Mouse (Mus musculus): ENCODE results near the gene Slc4a3. TPM values are rescaled to one million over a fixed set of nuclear protein-coding genes. Genes with fewer than 3 reads are reported as not detected.
A peak's percentile ranks its signal among the peaks of the same experiment; 100 is the strongest.

The Slc4a3 gene
- polyA plus RNA-seq, 1 experiment from 2014 or later, result 17.7 TPM

DNA sequence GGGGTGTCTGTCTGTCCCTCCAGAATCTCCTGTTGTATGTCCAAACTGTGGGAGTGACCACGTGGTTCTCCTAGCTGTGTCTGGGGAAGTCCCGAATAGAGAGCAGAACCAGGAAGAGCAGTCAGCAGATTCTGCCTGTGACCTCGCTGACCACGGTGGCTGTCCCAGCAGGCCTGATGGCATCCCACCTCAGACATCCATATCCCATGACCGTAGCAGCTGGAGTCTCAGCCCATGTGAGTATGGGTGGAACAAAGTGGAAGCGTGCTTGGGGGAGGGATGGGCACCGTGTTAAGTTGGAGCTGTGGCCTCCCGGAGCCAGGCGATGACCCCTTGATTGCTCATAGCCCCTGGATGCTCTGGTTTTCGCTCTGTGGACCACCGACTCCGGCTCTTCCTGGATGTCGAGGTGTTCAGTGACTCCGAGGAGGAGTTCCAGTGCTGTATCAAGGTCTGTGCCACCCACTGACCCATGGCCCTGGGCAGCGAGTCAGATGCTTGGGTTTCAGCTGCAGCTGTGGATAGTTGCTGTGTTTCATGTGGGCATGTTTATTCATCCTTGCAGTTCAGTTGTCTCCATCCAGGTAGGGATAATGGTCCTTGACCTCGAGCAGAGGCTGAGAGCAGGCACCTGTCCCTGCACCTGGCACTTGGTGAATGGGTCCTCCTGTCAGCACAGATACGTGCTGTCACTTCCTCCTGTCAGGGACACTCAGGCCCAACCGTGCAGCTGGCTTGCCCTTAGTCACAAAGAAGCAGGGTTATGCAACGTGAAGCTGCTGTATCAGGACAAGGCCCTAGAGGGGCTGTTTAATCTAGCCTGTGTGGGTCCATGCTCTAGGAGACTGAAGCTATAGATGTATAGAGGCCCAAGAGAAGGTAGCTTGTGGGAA is 13.5 kb upstream of the Slc4a3 start:
- Histone ChIP-seq H3K4me3 (replicated peaks) (no peak overlapping the region), H3K27ac (no peak overlapping the region)
- WGBS, result 88% methylated on average over 19 of the region's 19 CpGs

DNA sequence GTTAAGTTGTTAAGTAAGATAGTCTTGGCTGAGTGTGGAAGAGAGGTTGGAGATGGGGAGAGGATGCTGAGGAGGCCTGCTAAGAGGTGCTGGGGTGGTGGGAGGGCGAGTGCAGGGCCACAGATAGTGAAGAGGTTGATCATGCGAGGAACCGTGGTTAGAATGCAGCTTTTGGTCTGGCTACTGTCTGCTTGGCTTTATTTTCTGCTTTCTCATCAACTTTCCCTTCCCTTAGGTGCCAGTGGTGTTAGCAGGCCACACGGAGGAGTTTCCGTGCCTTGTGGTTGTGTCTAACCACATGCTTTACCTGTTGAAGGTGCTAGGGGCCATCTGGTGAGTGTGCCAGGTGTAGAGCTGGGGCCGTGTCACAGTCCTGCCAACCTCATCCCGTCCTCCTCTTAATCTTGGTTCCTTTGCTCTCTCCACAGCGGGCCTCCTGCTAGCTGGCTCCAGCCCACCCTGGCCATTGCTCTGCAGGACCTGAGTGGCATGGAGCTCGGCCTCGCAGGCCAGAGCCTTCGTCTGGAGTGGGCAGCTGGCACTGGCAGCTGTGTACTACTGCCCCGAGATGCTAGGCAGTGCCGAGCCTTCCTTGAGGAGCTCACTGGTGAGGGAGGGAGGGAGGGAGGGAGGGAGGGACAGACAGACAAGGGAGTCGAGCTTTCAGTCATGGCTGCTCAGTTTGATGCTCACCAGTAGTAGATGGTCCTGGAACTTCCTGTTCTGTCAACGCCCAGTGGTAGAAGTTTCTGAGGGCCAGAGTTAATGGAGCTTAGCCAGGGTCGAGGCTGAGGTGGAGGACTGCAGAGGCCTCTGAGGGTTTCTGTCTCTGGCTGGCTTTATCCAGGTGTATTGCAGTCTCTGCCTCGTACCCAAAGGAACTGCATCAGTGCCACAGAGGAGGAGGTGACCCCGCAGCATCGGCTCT is 12.5 kb upstream of the Slc4a3 start:
- H3K9me3 ChIP-seq, result no peaks in the 10 kb centered on the region
- no peak overlapping the region for H3K4me3 ChIP-seq (replicated peaks)
- no peak overlapping the region for H3K9ac ChIP-seq
- no peaks in the 10 kb centered on the region for H3K4me1 ChIP-seq
- H3K27ac ChIP-seq, result no peak overlapping the region
- WGBS, result 90% methylated on average over 19 of the region's 19 CpGs
- H3K27me3 ChIP-seq (replicated peaks), result no peaks in the 10 kb centered on the region
- ATAC-seq (ENCODE audit: insufficient read depth, low FRiP score, low read depth), result no peak
- no peak overlapping the region for H3K4me2 ChIP-seq
- H3K36me3 ChIP-seq, result peaks cover 52% of the 10 kb centered on the region; the same call in 1 of the 2 replicates

More for the DNA sequence above, 13.5 kb upstream of the Slc4a3 start:
- Histone ChIP-seq H3K9ac (no peak overlapping the region), H3K27me3 (replicated peaks) (no peaks in the 10 kb centered on the region), H3K4me2 (no peak overlapping the region), H3K9me3 (no peaks in the 10 kb centered on the region), H3K36me3 (peaks cover 59% of the 10 kb centered on the region; the same call in 1 of the 2 replicates), H3K4me1 (no peaks in the 10 kb centered on the region)
- ATAC-seq (ENCODE audit: insufficient read depth, low FRiP score, low read depth), result no peak

DNA sequence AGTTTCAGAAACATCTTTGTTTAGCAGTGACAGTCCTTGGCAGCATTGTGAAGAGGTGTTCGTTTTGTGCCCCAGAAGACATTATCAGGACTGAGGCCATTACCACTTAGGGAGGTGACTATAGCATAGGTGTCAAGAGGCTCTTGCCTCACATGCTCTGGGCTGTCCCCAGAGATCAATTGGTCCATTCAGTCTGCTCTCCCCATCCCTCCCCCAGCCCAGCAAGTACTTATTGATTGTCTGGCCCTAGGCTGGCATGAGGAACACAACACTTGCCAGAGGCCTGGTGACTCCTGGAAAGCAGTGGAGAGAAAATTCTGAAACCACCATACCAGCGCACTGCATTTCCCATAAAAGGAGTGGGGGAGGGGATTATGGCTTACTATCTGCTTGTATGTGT is 8.5 kb upstream of the Slc4a3 start:
- Histone ChIP-seq H3K27ac (no peak overlapping the region), H3K4me2 (no peak overlapping the region), H3K4me3 (replicated peaks) (no peak overlapping the region), H3K27me3 (replicated peaks) (no peaks in the 10 kb centered on the region), H3K9ac (no peak overlapping the region), H3K4me1 (no peaks in the 10 kb centered on the region), H3K9me3 (no peaks in the 10 kb centered on the region), H3K36me3 (peaks cover 26% of the 10 kb centered on the region; the same call in 1 of the 2 replicates)
- 80% methylated on average over 2 of the region's 2 CpGs for WGBS
- no peak for ATAC-seq (ENCODE audit: insufficient read depth, low FRiP score, low read depth)

DNA sequence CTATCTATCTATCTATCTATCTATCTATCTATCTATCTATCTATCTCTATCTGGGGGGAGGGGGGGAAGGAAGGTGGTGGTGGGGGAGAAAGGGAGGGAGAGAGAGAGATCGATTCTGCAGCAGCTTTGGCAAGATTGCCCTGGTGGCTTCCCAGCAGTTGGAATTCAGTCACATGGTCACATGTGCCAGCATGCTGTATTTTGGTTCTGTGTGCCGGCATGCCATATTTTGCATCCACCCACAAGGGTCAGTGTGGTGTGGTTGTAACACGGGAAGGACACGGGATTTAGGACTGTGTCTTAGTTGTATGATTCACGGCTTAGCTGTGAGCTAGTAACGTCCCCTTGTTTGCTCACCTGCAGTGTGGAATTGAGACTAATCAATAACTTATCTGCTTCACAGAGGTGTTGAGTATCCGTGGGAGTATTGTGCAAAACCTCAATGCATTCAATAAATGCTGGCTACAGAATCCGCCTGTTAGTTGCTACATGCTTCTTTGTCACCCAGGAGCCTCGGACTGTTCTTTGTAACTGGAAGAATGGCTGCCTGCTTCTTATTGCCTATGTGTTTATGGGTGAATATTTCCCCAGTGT is 7.4 kb upstream of the Slc4a3 start:
- H3K27ac ChIP-seq, result 0 out of 2 replicates have a peak overlapping the region, but pooled peaks have one; percentile 31
- H3K9me3 ChIP-seq, result no peaks in the 10 kb centered on the region
- H3K27me3 ChIP-seq (replicated peaks), result no peaks in the 10 kb centered on the region
- no peak overlapping the region for H3K9ac ChIP-seq
- no peaks in the 10 kb centered on the region for H3K4me1 ChIP-seq
- ATAC-seq (ENCODE audit: insufficient read depth, low FRiP score, low read depth), result no peak; the same call in 1 of the 2 replicates
- no peak overlapping the region for H3K4me3 ChIP-seq (replicated peaks)
- H3K36me3 ChIP-seq, result peaks cover 20% of the 10 kb centered on the region; the same call in 1 of the 2 replicates
- 58% methylated on average over 9 of the region's 9 CpGs for WGBS
- H3K4me2 ChIP-seq, result no peak overlapping the region

- WGBS, result 87% methylated on average over 7 of the region's 7 CpGs
- Histone ChIP-seq H3K27ac (no peak overlapping the region), H3K9ac (no peak overlapping the region), H3K9me3 (no peaks in the 10 kb centered on the region), H3K4me1 (peaks cover 6% of the 10 kb centered on the region; the same call in 1 of the 2 replicates), H3K27me3 (replicated peaks) (no peaks in the 10 kb centered on the region), H3K4me2 (no peak overlapping the region), H3K36me3 (no peaks in the 10 kb centered on the region), H3K4me3 (replicated peaks) (no peak overlapping the region)
- no peak for ATAC-seq (ENCODE audit: insufficient read depth, low FRiP score, low read depth)
Measured at GRCm38 (mm10) chr1:75541496-75541895, 4.6 kb upstream of the Slc4a3 start.

- 85% methylated on average over 6 of the region's 6 CpGs for WGBS
- no peak overlapping the region for H3K9ac ChIP-seq
- no peaks in the 10 kb centered on the region for H3K27me3 ChIP-seq (replicated peaks)
- ATAC-seq (ENCODE audit: insufficient read depth, low FRiP score, low read depth), result no peak
- no peak overlapping the region for H3K4me3 ChIP-seq (replicated peaks)
- H3K4me2 ChIP-seq, result no peak overlapping the region
- H3K27ac ChIP-seq, result no peak overlapping the region
- H3K36me3 ChIP-seq, result no peaks in the 10 kb centered on the region
- H3K4me1 ChIP-seq, result peaks cover 18% of the 10 kb centered on the region; the same call in 1 of the 2 replicates
- no peaks in the 10 kb centered on the region for H3K9me3 ChIP-seq
Measured at GRCm38 (mm10) chr1:75544351-75544750, 1.7 kb upstream of the Slc4a3 start.

DNA sequence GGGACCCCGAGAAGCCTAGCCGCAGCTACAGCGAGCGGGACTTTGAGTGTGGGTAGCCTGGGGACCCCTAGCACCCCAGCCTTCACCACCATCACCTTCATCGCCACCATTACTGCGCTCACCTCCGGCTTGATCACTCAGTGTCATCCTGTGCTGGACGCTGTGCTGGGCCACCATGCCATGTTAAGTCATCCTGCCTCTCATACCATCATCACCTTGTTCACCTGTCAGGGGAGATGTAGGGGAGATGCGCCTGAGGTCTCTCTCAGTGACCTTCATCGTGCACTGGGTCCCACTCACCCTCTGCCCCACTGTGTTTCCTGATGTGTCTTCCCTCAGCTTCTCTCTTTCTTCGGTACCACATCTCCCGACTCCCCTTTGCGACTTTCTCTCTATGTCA is 1.3 kb downstream of the Slc4a3 start:
- ATAC-seq (ENCODE audit: insufficient read depth, low FRiP score, low read depth), result no peak
- Histone ChIP-seq H3K4me1 (peaks cover 19% of the 10 kb centered on the region; the same call in 1 of the 2 replicates), H3K4me2 (peak overlapping the region; percentile 67; the same call in 1 of the 2 replicates), H3K4me3 (replicated peaks) (peak overlapping the region; percentile 79; the same call in 1 of the 2 replicates), H3K9ac (no peak overlapping the region), H3K27me3 (replicated peaks) (no peaks in the 10 kb centered on the region), H3K36me3 (peaks cover 13% of the 10 kb centered on the region; the same call in 1 of the 2 replicates), H3K9me3 (no peaks in the 10 kb centered on the region), H3K27ac (no peak overlapping the region)
- WGBS, result 91% methylated on average over 13 of the region's 13 CpGs

DNA sequence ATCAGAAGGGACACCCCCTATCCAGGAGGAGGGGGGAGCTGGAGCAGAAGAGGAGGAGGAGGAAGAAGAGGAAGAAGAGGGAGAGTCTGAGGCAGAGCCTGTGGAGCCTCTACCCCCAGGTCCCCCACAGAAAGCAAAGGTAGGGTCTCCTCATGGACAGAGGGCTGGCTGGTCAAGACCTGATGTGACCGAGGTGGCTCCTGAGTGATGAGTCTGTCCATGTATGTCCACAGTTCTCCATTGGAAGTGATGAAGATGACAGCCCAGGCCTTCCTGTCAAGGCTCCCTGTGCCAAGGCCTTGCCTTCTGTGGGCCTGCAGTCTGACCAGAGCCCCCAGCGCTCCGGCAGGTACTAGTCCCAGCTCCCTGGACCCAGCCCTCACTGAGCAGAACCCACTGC is 2.0 kb downstream of the Slc4a3 start:
- Histone ChIP-seq H3K4me3 (replicated peaks) (no peak overlapping the region), H3K27ac (no peak overlapping the region), H3K4me2 (no peak overlapping the region), H3K9ac (no peak overlapping the region), H3K36me3 (peaks cover 20% of the 10 kb centered on the region; the same call in 1 of the 2 replicates), H3K4me1 (peaks cover 19% of the 10 kb centered on the region; the same call in 1 of the 2 replicates), H3K27me3 (replicated peaks) (no peaks in the 10 kb centered on the region), H3K9me3 (no peaks in the 10 kb centered on the region)
- WGBS, result 90% methylated on average over 3 of the region's 3 CpGs
- ATAC-seq (ENCODE audit: insufficient read depth, low FRiP score, low read depth), result no peak

DNA sequence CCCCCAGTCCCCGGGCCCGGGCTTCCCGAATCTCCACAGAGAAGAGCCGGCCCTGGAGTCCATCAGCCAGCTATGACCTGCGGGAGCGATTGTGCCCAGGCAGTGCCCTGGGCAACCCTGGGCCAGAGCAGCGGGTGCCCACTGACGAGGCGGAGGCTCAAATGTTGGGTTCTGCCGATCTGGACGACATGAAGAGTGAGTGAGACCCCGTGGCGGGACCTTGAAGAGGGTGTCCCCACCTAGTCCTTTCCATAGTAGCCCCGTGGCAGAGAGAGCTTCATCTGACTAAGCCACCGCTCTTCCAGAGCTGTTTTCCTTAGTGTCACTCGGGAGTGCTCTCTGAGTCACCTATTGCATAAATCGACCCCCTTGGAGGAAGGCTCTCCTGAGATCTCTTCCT is 2.8 kb downstream of the Slc4a3 start:
- H3K27me3 ChIP-seq (replicated peaks), result no peaks in the 10 kb centered on the region
- no peak overlapping the region for H3K4me3 ChIP-seq (replicated peaks)
- peaks cover 25% of the 10 kb centered on the region; the same call in 1 of the 2 replicates for H3K36me3 ChIP-seq
- no peak overlapping the region for H3K9ac ChIP-seq
- peaks cover 19% of the 10 kb centered on the region; the same call in 1 of the 2 replicates for H3K4me1 ChIP-seq
- H3K4me2 ChIP-seq, result no peak overlapping the region
- H3K27ac ChIP-seq, result no peak overlapping the region
- 86% methylated on average over 17 of the region's 17 CpGs for WGBS
- no peak for ATAC-seq (ENCODE audit: insufficient read depth, low FRiP score, low read depth)
- no peaks in the 10 kb centered on the region for H3K9me3 ChIP-seq

DNA sequence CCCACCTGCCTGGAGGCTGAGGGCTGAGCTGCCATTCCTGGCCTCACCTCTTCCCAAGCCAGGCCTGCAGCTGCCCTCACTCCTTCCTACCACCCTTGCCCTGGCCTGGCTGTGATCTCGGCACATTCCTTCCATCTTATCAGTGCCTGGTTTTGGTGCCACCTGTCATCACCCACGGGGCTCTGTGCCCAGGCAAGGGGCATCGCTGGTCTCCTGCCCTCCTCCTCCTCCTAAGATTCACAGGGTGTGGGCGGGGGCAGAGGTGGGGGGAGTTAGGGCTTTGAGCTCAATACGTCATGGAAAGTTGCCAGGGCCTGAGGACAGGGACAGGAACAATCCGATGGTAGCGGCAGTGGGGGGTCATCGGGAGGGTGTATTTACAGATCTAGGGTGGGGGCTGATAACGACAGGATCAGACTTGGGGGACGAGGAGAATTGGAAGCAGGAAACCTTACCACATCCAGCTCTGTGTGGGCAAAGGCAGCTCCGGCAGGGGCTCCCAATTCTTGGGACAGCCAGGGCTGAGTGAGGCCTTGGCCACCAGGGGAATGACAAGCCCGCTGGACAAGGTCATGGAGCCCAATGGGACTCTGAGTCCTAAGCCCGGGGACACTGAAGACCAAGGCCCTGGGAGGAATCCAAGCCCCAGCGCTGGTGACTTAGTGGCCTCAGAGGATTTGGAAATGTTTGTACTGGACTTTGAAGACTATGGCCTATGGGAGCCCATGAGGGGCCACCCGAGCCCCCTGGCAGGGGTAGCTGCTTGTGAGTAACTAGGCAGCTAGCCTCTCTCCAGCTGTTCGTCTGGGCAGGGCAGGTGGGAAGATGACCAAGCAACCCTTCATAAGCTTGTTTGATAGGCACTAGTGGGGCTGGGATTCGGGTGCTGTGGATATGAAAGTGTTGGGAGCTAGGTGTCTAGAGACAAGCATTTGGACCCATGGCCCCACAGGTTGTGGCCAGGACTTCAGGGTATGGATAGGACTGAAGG is 3.5 kb downstream of the Slc4a3 start:
- no peak overlapping the region for H3K4me2 ChIP-seq
- H3K4me3 ChIP-seq (replicated peaks), result no peak overlapping the region
- H3K36me3 ChIP-seq, result peaks cover 28% of the 10 kb centered on the region; the same call in 1 of the 2 replicates
- 69% methylated on average over 17 of the region's 17 CpGs for WGBS
- H3K9me3 ChIP-seq, result no peaks in the 10 kb centered on the region
- ATAC-seq (ENCODE audit: insufficient read depth, low FRiP score, low read depth), result no peak
- no peak overlapping the region for H3K27ac ChIP-seq
- peaks cover 19% of the 10 kb centered on the region; the same call in 1 of the 2 replicates for H3K4me1 ChIP-seq
- no peaks in the 10 kb centered on the region for H3K27me3 ChIP-seq (replicated peaks)
- H3K9ac ChIP-seq, result no peak overlapping the region
